Mouse (Mus musculus) midbrain, embryonic 10.5 days (tissue): ENCODE measurements around the gene Psmd11. TPM values are rescaled to one million over a fixed set of nuclear protein-coding genes. Genes with fewer than 3 reads are reported as not detected.
A peak's percentile ranks its signal among the peaks of the same experiment; 100 is the strongest.

Experiments used
- DNase-seq: peaks from one replicate; pipeline ENCODE4 v3.0.0-alpha.2; 2017; ENCODE audit warnings: low spot score
- H3K27ac ChIP-seq: fragments of 300-500 bp; sonication (generic); replicated peaks from 2 replicates; pipeline ENCODE4 v1.5.1; 2016; ENCODE audit warnings: mild to moderate bottlenecking
- H3K27me3 ChIP-seq: fragments of 300-500 bp; sonication (generic); 2 replicates; pipeline ENCODE4 v1.6.1; 2016; ENCODE audit warnings: low read depth, mild to moderate bottlenecking; ENCODE audit not compliant: poor library complexity, severe bottlenecking
- H3K36me3 ChIP-seq: fragments of 300-500 bp; sonication (generic); 2 replicates; pipeline ENCODE4 v1.6.1; 2016; ENCODE audit warnings: mild to moderate bottlenecking, moderate library complexity
- H3K4me1 ChIP-seq: fragments of 300-500 bp; sonication (generic); 2 replicates; pipeline ENCODE4 v1.6.1; 2016
- H3K4me3 ChIP-seq: fragments of 300-500 bp; sonication (generic); 2 replicates; pipeline ENCODE4 v1.5.1; 2016; ENCODE audit warnings: mild to moderate bottlenecking, moderate library complexity
- H3K9me3 ChIP-seq: fragments of 300-500 bp; sonication (generic); replicated peaks from 2 replicates; pipeline ENCODE4 v1.6.1; 2016; ENCODE audit warnings: mild to moderate bottlenecking
- WGBS: fragments of 180-500 bp; shearing (Covaris S2); methylation state at CpG from one replicate; pipeline ENCODE4 v1.1.7; 2016; 5-methylcytosine and 5-hydroxymethylcytosine counted together
- polyA plus RNA-seq: library from polyadenylated mRNA; unstranded; fragments of >200 nt; fragmentation: Nextera tagmentation; extraction: Ambion mirVana; gene quantifications from 2 replicates; pipeline ENCODE4 v1.2.1, GENCODE M21; 2016

The Psmd11 gene
- polyA plus RNA-seq, 1 experiment from 2014 or later: 418 TPM

- H3K27me3 ChIP-seq: peaks cover 16% of the 10 kb centered on the region; the same call in 1 of the 2 replicates
- H3K9me3 ChIP-seq: no peaks in the 10 kb centered on the region
- peak overlapping the region; percentile 39 for H3K4me3 ChIP-seq
- WGBS: 49% methylated on average over 6 of the region's 6 CpGs
- peaks cover 51% of the 10 kb centered on the region for H3K4me1 ChIP-seq
- no peaks in the 10 kb centered on the region for H3K36me3 ChIP-seq
- no peak for DNase-seq
- peak overlapping the region; percentile 95 for H3K27ac ChIP-seq
Observed at GRCm38 (mm10) chr11:80504519-80505385, 76.3 kb downstream of the Psmd11 start.

- H3K36me3 ChIP-seq: no peaks in the 10 kb centered on the region
- H3K4me3 ChIP-seq: no peak overlapping the region
- peaks cover 23% of the 10 kb centered on the region for H3K27me3 ChIP-seq
- H3K4me1 ChIP-seq: peaks cover 45% of the 10 kb centered on the region
- 89% methylated on average over 3 of the region's 3 CpGs for WGBS
- H3K9me3 ChIP-seq: no peaks in the 10 kb centered on the region
- peak overlapping the region; percentile 95 for H3K27ac ChIP-seq
- DNase-seq: no peak
Observed at GRCm38 (mm10) chr11:80505581-80505980, 77.2 kb downstream of the Psmd11 start.

- H3K4me1 ChIP-seq: peaks cover 45% of the 10 kb centered on the region
- peaks cover 28% of the 10 kb centered on the region for H3K27me3 ChIP-seq
- no peak overlapping the region for H3K27ac ChIP-seq
- H3K4me3 ChIP-seq: no peak overlapping the region
- DNase-seq: no peak
- H3K36me3 ChIP-seq: no peaks in the 10 kb centered on the region
- H3K9me3 ChIP-seq: no peaks in the 10 kb centered on the region
Observed at GRCm38 (mm10) chr11:80506483-80506882, 78.1 kb downstream of the Psmd11 start.

- DNase-seq: no peak
- Histone ChIP-seq H3K36me3 (no peaks in the 10 kb centered on the region), H3K4me3 (no peak overlapping the region), H3K4me1 (peaks cover 49% of the 10 kb centered on the region), H3K27ac (no peak overlapping the region; the same call in 1 of the 2 replicates), H3K27me3 (peaks cover 38% of the 10 kb centered on the region), H3K9me3 (no peaks in the 10 kb centered on the region)
- WGBS: 94% methylated on average over 6 of the region's 6 CpGs
Observed at GRCm38 (mm10) chr11:80507791-80508190, 79.4 kb downstream of the Psmd11 start.

- Histone ChIP-seq H3K36me3 (no peaks in the 10 kb centered on the region), H3K4me3 (no peak overlapping the region), H3K27me3 (peaks cover 44% of the 10 kb centered on the region), H3K9me3 (no peaks in the 10 kb centered on the region), H3K27ac (peak overlapping the region; percentile 71), H3K4me1 (peaks cover 42% of the 10 kb centered on the region)
- 51% methylated on average over 19 of the region's 19 CpGs for WGBS
- DNase-seq: no peak
Observed at GRCm38 (mm10) chr11:80508361-80509175, 80.2 kb downstream of the Psmd11 start.

GRCm38 (mm10) chr11:80509176-80509506 is 80.7 kb downstream of the Psmd11 start:
- H3K4me3 ChIP-seq: no peak overlapping the region
- peak overlapping the region; percentile 71 for H3K27ac ChIP-seq
- no peaks in the 10 kb centered on the region for H3K36me3 ChIP-seq
- WGBS: 79% methylated on average over 5 of the region's 5 CpGs
- no peaks in the 10 kb centered on the region for H3K9me3 ChIP-seq
- no peak for DNase-seq
- peaks cover 36% of the 10 kb centered on the region for H3K4me1 ChIP-seq
- peaks cover 44% of the 10 kb centered on the region for H3K27me3 ChIP-seq

- WGBS: 89% methylated on average over 10 of the region's 10 CpGs
- Histone ChIP-seq H3K27ac (0 out of 2 replicates have a peak overlapping the region, but pooled peaks have one; percentile 9), H3K36me3 (no peaks in the 10 kb centered on the region), H3K9me3 (no peaks in the 10 kb centered on the region), H3K4me1 (peaks cover 31% of the 10 kb centered on the region), H3K27me3 (peaks cover 44% of the 10 kb centered on the region), H3K4me3 (no peak overlapping the region)
- no peak for DNase-seq
Observed at GRCm38 (mm10) chr11:80510124-80510523, 81.7 kb downstream of the Psmd11 start.

- no peak for DNase-seq
- H3K4me1 ChIP-seq: peaks cover 30% of the 10 kb centered on the region
Observed at GRCm38 (mm10) chr11:80512313-80513056, 84.1 kb downstream of the Psmd11 start.

GRCm38 (mm10) chr11:80513796-80514195 is 85.4 kb downstream of the Psmd11 start:
- no peak overlapping the region for H3K4me3 ChIP-seq
- no peak for DNase-seq
- no peak overlapping the region for H3K27ac ChIP-seq
- H3K4me1 ChIP-seq: peaks cover 33% of the 10 kb centered on the region
- 81% methylated on average over 7 of the region's 7 CpGs for WGBS
- no peaks in the 10 kb centered on the region for H3K9me3 ChIP-seq
- H3K36me3 ChIP-seq: no peaks in the 10 kb centered on the region
- H3K27me3 ChIP-seq: peaks cover 55% of the 10 kb centered on the region

More at GRCm38 (mm10) chr11:80512313-80513056, 84.1 kb downstream of the Psmd11 start:
- WGBS: 77% methylated on average over 19 of the region's 19 CpGs
- Histone ChIP-seq H3K27me3 (peaks cover 55% of the 10 kb centered on the region), H3K36me3 (no peaks in the 10 kb centered on the region), H3K27ac (peak overlapping the region; percentile 17; the same call in 1 of the 2 replicates), H3K4me3 (no peak overlapping the region), H3K9me3 (no peaks in the 10 kb centered on the region)

GRCm38 (mm10) chr11:80515346-80515745 is 86.9 kb downstream of the Psmd11 start:
- H3K27ac ChIP-seq: peak overlapping the region; percentile 34
- H3K36me3 ChIP-seq: no peaks in the 10 kb centered on the region
- no peaks in the 10 kb centered on the region for H3K9me3 ChIP-seq
- no peak overlapping the region for H3K4me3 ChIP-seq
- WGBS: 66% methylated on average over 1 of the region's 1 CpGs
- no peak for DNase-seq
- H3K4me1 ChIP-seq: peaks cover 37% of the 10 kb centered on the region
- H3K27me3 ChIP-seq: peaks cover 50% of the 10 kb centered on the region

GRCm38 (mm10) chr11:80515895-80516294 is 87.5 kb downstream of the Psmd11 start:
- Histone ChIP-seq H3K4me1 (peaks cover 37% of the 10 kb centered on the region), H3K27ac (no peak overlapping the region), H3K36me3 (no peaks in the 10 kb centered on the region), H3K4me3 (no peak overlapping the region), H3K9me3 (no peaks in the 10 kb centered on the region), H3K27me3 (peaks cover 45% of the 10 kb centered on the region)
- no peak for DNase-seq
- 83% methylated on average over 8 of the region's 8 CpGs for WGBS
